Mouse (Mus musculus) thymus, postnatal 36 days (tissue): ENCODE results near the gene Zfhx2.

Experiments used
- DNase-seq, 2 experiments: peaks; one replicate each; pipeline ENCODE4 v3.0.0; 2022; ENCODE audit warnings: mixed read lengths in 2 of 2

Zfhx2 gene

GRCm38 (mm10) chr14:55092011-55092577 is at the start of gene Zfhx2:
TSS of gene Zfhx2 (minus strand) at chr14:55092324.
- peak; percentile 88 to 89 for DNase-seq

GRCm38 (mm10) chr14:55139313-55139712 is 47.2 kb upstream of the Zfhx2 start:
- DNase-seq, result no peak

- DNase-seq, result no peak
These were observed 43.6 kb upstream of the Zfhx2 start for GRCm38 (mm10) chr14:55135676-55136075.

GRCm38 (mm10) chr14:55126521-55126920 is 34.4 kb upstream of the Zfhx2 start:
- DNase-seq, result no peak

GRCm38 (mm10) chr14:55125711-55126110 is 33.6 kb upstream of the Zfhx2 start:
- no peak for DNase-seq

GRCm38 (mm10) chr14:55122359-55122758 is 30.2 kb upstream of the Zfhx2 start:
- no peak for DNase-seq

DNA sequence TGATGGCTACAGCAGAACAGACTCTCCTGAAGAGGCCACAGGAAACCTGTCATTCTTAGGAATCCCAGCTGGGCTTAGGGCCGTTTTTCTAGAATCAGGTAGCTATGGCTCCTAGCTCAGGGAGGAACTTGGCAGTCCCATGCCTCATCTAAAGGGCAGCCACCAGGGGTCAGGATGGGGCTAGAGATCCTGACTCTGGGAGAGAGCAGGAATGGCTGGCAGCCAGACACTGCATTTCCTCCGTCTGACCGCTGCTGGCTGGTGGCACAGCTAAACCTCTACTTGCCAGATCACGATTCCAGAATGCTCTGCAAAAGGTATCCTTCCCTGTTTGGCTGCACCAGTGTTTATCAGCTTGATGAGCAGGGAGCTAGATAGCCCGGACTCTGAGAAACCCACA is 29.8 kb upstream of the Zfhx2 start:
- peak; percentile 44 to 56 for DNase-seq

DNA sequence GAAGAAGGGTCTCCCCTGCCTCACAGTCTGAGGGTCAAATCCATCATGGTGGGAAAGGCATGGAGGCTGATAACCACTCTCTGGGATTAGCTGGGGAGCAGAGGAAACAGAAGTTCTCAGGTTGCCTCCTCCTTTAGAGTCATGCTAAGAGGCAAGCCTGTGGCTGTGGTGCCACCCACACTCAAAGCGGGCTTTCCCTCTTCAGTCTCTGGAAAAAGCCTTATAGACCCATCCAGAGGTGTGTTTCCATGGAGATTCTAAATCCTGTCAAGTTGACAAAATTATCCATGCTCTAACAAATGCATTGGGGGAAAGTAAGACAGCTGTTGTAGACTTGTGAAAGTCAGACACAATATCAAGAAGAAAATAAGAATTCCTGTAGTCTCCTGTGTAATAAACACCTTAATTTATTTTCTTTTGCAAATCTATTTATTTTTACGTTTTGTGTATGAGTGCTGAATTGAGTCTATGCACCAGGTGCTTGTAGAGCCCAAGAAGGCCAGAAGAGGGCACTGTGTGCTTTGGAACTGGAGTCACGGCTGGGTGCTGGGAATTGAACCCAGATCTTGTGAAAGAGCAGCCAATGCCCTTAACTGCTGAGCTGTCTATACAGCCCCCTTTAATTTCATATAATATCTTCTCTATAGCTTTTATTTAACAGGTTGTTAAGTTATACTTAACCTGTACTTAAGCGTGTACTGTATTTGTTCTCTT is 27.5 kb upstream of the Zfhx2 start:
- no peak for DNase-seq

GRCm38 (mm10) chr14:55118852-55119251 is 26.7 kb upstream of the Zfhx2 start:
- DNase-seq, result no peak

DNA sequence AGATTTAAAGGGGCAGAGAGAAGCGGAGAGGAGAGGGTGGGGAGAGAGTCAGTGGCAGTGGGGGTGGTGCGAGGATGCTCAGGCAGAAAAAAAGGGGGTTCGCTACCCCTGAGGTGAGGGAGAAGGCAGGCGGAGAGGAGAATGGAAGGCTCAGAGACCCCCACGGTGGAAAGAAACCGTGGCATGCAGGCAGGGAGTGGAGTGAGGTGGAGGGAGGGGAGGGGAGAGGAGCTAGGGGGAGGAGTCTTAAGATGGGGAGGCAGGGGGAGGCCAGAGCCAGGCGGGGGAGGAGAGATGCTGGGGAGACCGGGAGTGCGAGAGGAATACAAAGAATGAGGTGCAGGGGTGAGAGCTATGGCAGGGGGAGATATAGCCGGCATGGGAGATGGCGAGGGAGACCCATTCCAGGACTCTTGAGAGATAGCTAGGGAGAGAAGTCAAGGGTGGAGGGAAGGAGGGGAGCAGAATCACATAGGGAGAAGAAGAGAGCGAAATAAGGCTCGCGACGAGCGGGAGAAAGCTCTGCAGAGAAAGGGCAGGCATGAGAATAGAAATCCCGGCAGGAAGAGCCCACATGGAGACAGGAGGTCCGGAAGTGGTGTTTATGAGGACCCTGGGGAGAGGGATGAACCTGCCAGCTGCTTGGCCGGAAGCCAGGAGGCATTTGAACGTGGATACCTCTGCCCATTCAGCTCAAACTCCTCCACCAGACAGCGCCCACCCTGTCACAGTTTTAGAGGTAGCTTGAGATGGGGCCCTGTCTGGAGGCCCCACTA is 24.5 kb upstream of the Zfhx2 start, which contains the start of gene Jph4:
Gene Jph4, minus strand, starts transcription at position 511 of the 776 bp plus-strand sequence.
- DNase-seq, result no peak

DNA sequence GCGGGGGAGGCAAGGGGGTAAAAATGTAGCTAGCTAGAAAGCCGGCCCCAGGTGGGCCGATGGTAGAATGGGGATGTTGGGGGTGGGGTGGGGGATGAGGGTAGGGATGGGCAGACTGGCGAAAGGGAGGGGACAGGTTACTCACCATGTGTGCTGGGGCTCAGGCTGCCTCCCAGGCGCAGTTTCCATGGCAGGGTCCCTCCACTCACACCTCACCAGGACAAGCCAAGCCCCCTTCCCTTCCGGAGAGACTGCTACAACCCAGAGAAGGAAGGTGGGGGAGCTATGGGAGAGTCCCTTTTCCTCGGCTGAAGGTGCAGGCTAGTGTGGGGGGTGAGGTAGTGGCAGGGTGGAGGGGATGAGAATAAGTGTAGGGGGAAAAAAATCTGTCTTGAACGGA is 23.7 kb upstream of the Zfhx2 start:
- no peak for DNase-seq

GRCm38 (mm10) chr14:55114759-55115701 is 22.9 kb upstream of the Zfhx2 start:
- no peak for DNase-seq

- no peak for DNase-seq
These were observed 22.0 kb upstream of the Zfhx2 start for GRCm38 (mm10) chr14:55113975-55114645.

- DNase-seq, result no peak
These were observed 21.3 kb upstream of the Zfhx2 start for GRCm38 (mm10) chr14:55113351-55113974.

- no peak for DNase-seq
These were observed 19.6 kb upstream of the Zfhx2 start for GRCm38 (mm10) chr14:55111720-55112119.

- DNase-seq, result no peak
These were observed 18.0 kb upstream of the Zfhx2 start for GRCm38 (mm10) chr14:55110076-55110475.

GRCm38 (mm10) chr14:55109048-55109873 is 17.1 kb upstream of the Zfhx2 start:
- DNase-seq, result no peak

GRCm38 (mm10) chr14:55108202-55108870 is 16.2 kb upstream of the Zfhx2 start:
- no peak for DNase-seq

GRCm38 (mm10) chr14:55106990-55107389 is 14.9 kb upstream of the Zfhx2 start:
- no peak for DNase-seq
